ENCODE assay signal across 20 mouse cellular contexts in genomic region chr11:73090283-73090682, GRCm38 (mm10).
"Had no signal": no experiment of that assay in that cellular context is flagged by ENCODE, and none has a peak within 500 bp of the region (broad histone marks: within the 10 kb centered on the region; RNA-seq: fewer than 3 reads in every experiment).

TSS of gene Itgae (plus strand) at chr11:73090583.

- H3K9me3 ChIP-seq: limb, embryonic 10.5 days; limb, embryonic 13.5 days; liver, embryonic 12.5 days; liver, embryonic 15.5 days; lung, embryonic 15.5 days; megakaryocyte, embryonic 14.5 days; midbrain, embryonic 10.5 days; midbrain, embryonic 13.5 days had no signal

- DNase-seq: kidney, adult 2 months; kidney, postnatal 10 days; kidney, postnatal 36 days; layer of hippocampus, postnatal 36 days; liver; lung, adult 18-20 months; lung, postnatal 10 days; lung, postnatal 36 days; thymus, adult 18-20 months; thymus, postnatal 25 days had no signal

- H3K4me3 ChIP-seq: limb, embryonic 10.5 days; limb, embryonic 13.5 days; liver, embryonic 12.5 days; liver, embryonic 15.5 days; lung, embryonic 15.5 days; megakaryocyte, embryonic 14.5 days; midbrain, embryonic 10.5 days; midbrain, embryonic 13.5 days had no signal

- H3K27ac ChIP-seq: limb, embryonic 13.5 days; liver, embryonic 12.5 days; liver, embryonic 15.5 days; lung, embryonic 15.5 days; midbrain, embryonic 10.5 days; midbrain, embryonic 13.5 days; stomach, postnatal 0 days had no signal

- H3K27me3 ChIP-seq: limb, embryonic 13.5 days; liver, embryonic 12.5 days; liver, embryonic 15.5 days; lung, embryonic 15.5 days; midbrain, embryonic 13.5 days had no signal

- H3K36me3 ChIP-seq: limb, embryonic 13.5 days; liver, embryonic 12.5 days; liver, embryonic 15.5 days; lung, embryonic 15.5 days; midbrain, embryonic 13.5 days had no signal

- H3K4me1 ChIP-seq: midbrain, embryonic 13.5 days had no signal

- ATAC-seq: intestine, postnatal 0 days; liver, embryonic 12.5 days; midbrain, embryonic 13.5 days had no signal
